10 mouse cellular contexts compared by ENCODE assay signal in genomic region chr2:157430667-157431429, GRCm38 (mm10). TPM values are rescaled to one million over a fixed set of nuclear protein-coding genes. Genes with fewer than 3 reads are reported as not detected.
DNase-seq lines count a peak whose midpoint lies in the region; ATAC-seq and TF ChIP-seq lines count a peak whose summit lies in the region.
"Had no signal": no experiment of that assay in that cellular context is flagged by ENCODE, and none has a peak within 500 bp of the region (broad histone marks: within the 10 kb centered on the region; RNA-seq: fewer than 3 reads in every experiment).

No protein-coding gene starts in this region.

- H3K4me3 ChIP-seq in left cerebral cortex, adult 2 months = no peak overlapping the region
- H3K4me3 ChIP-seq in ES-E14 (ENCODE audit: insufficient read depth in 1 of 2, low read depth in 1 of 2, low read length in 2 of 2, poor library complexity in 1 of 2, severe bottlenecking in 1 of 2) = no peak overlapping the region
- no peak overlapping the region for H3K4me3 ChIP-seq in embryonic facial prominence, embryonic 13.5 days

- TF ChIP-seq CTCF in left cerebral cortex, adult 2 months (IDR thresholded peaks at IDR 0.05) = no peak

- peaks cover 18 to 55% of the 10 kb centered on the region in 2 experiments for H3K4me1 ChIP-seq in ES-E14 (ENCODE audit: control insufficient read depth in 2 of 2, insufficient read depth in 2 of 2, low read length in 2 of 2, poor library complexity in 1 of 2)
- peaks cover 99% of the 10 kb centered on the region for H3K4me1 ChIP-seq in embryonic facial prominence, embryonic 13.5 days

- in situ Hi-C loops in ES-E14 (cut with MboI; ENCODE audit: low sequenced_read_pairs in 2 of 2, unreplicated experiment in 2 of 2) = no loop called here

- intact Hi-C loops in left cerebral cortex, adult 2 months (cut with DNase I) = loop anchor here (2.0 kb wide), 1 partner anchor 26 kb away; no protein-coding TSS in a partner anchor
- intact Hi-C loops in left cerebral cortex, postnatal 36 days (cut with DNase I) = no loop called here

- no peak for DNase-seq in left cerebral cortex, adult 2 months (ENCODE audit: extremely low spot score in 1 of 2, low spot score in 2 of 2)
- DNase-seq in left cerebral cortex, postnatal 36 days (ENCODE audit: low spot score in 2 of 2) = no peak
- DNase-seq in ES-E14 (ENCODE audit: low read depth, low spot score) = no peak
- peak; percentile 30 to 68 for DNase-seq in kidney, postnatal 25 days
- DNase-seq in adrenal gland, adult 2 months = no peak
- no peak for DNase-seq in cerebellum, postnatal 36 days
- DNase-seq: lung, postnatal 10 days had no signal

- no peak overlapping the region; the same call in 1 of the 2 replicates for H3K9ac ChIP-seq in ES-E14 (ENCODE audit: insufficient read depth, low read depth, low read length, poor library complexity, severe bottlenecking)
- peak overlapping the region; percentile 44; the same call in 1 of the 2 replicates for H3K9ac ChIP-seq in embryonic facial prominence, embryonic 13.5 days

- 75% methylated on average over 4 of the region's 4 CpGs for WGBS in embryonic facial prominence, embryonic 13.5 days

- no peak overlapping the region for H3K4me2 ChIP-seq in embryonic facial prominence, embryonic 13.5 days

- peak overlapping the region; percentile 84 for H3K27ac ChIP-seq in left cerebral cortex, adult 2 months
- H3K27ac ChIP-seq in ES-E14 (ENCODE audit: insufficient read depth, low read depth, low read length, poor library complexity, severe bottlenecking) = peak overlapping the region; percentile 29; the same call in 1 of the 2 replicates
- peak overlapping the region; percentile 91; the same call in 1 of the 2 replicates for H3K27ac ChIP-seq in embryonic facial prominence, embryonic 13.5 days

- ATAC-seq in embryonic facial prominence, embryonic 13.5 days (ENCODE audit: insufficient number of reproducible peaks, insufficient read depth, low FRiP score, low TSS enrichment, low read depth) = no peak
- ATAC-seq: activated CD4-positive, CD25-positive, alpha-beta regulatory T cell, adult 4 months had no signal

- no peaks in the 10 kb centered on the region for H3K27me3 ChIP-seq in embryonic facial prominence, embryonic 13.5 days

- H3K9me3 ChIP-seq in ES-E14 (ENCODE audit: control insufficient read depth, insufficient read depth, low read depth, low read length) = no peaks in the 10 kb centered on the region
- H3K9me3 ChIP-seq in embryonic facial prominence, embryonic 13.5 days = no peaks in the 10 kb centered on the region
- H3K9me3 ChIP-seq: G1E had no signal

- H3K36me3 ChIP-seq in ES-E14 (ENCODE audit: control insufficient read depth, insufficient read depth, low read length, poor library complexity, severe bottlenecking) = peaks cover 9% of the 10 kb centered on the region; the same call in 1 of the 2 replicates
- peaks cover 63% of the 10 kb centered on the region for H3K36me3 ChIP-seq in embryonic facial prominence, embryonic 13.5 days
- H3K36me3 ChIP-seq: G1E had no signal

TF ChIP-seq in ES-E14, 5 proteins besides CTCF, POLR2A, EP300 and RAD21:
- TF ChIP-seq CHD2 (IDR thresholded peaks at IDR 0.05; ENCODE audit: low read depth, low read length) (no peak), ZNF384 (IDR thresholded peaks at IDR 0.05; ENCODE audit: low read depth, low read length) (no peak), MAFK (IDR thresholded peaks at IDR 0.05; ENCODE audit: insufficient read depth, low read depth, low read length) (no peak), HCFC1 (IDR thresholded peaks at IDR 0.05; ENCODE audit: borderline replicate concordance, insufficient read depth, low read length) (no peak), ZC3H11A (IDR thresholded peaks at IDR 0.05; ENCODE audit: borderline replicate concordance, low read depth, low read length) (no peak)

RNA-seq across cellular contexts. Expression of gene Src, which starts 12.6 kb away (rescaled TPM):
- total RNA-seq in left cerebral cortex, adult 2 months (2021) = 100 to 1,000 TPM; 133 to 134 TPM
- 100 to 1,000 TPM; 130 to 131 TPM for total RNA-seq in left cerebral cortex, postnatal 36 days (2021)
- 32.5 and 36.7 TPM in 2 replicates for total RNA-seq in ES-E14 (2012; rRNA removed)
- polyA plus RNA-seq in embryonic facial prominence, embryonic 13.5 days (2015; fragmentation: Nextera tagmentation; extraction: Ambion mirVana) = 21.5 and 22.1 TPM in 2 replicates
- 10 to 100 TPM; 12.6 to 22.7 TPM for total RNA-seq in adrenal gland, adult 2 months (2021)
- 28.4 and 29.4 TPM in 2 replicates for polyA plus RNA-seq in adrenal gland, adult 2 months (2012; rRNA removed)

Comparison
In these comparisons a context has a peak if more than half of its experiments do, and no peak if none do; other contexts are left out.
1. DNase-seq: peak in kidney, postnatal 25 days (2 of 2); none in left cerebral cortex, adult 2 months (0 of 2), left cerebral cortex, postnatal 36 days (0 of 2), ES-E14 (single experiment), adrenal gland, adult 2 months (single experiment) and cerebellum, postnatal 36 days (0 of 2).
2. H3K27ac ChIP-seq: peak in every context shown above with its lines; median percentile 91 in embryonic facial prominence, embryonic 13.5 days; 84 in left cerebral cortex, adult 2 months; 29 in ES-E14.